Mouse (Mus musculus) olfactory bulb, adult 2 months (tissue): ENCODE measurements around the gene Glipr1l3. TPM values are rescaled to one million over a fixed set of nuclear protein-coding genes. Genes with fewer than 3 reads are reported as not detected.
"Not testable (repeated sequence)": the region's sequence is repeated elsewhere in the genome, so short reads cannot be mapped to it uniquely, and the experiment has no call there.

Experiments
- H3K27ac ChIP-seq: fragments of 200-500 bp; 2 replicates; pipeline ENCODE4 v1.5.1; 2012; ENCODE audit warnings: low read depth, low read length; ENCODE audit not compliant: insufficient read depth
- H3K4me1 ChIP-seq: fragments of 200-500 bp; 2 replicates; pipeline ENCODE4 v1.6.1; 2012; ENCODE audit warnings: low read length; ENCODE audit not compliant: control insufficient read depth, insufficient read depth
- H3K4me3 ChIP-seq: fragments of 200-500 bp; 2 replicates; pipeline ENCODE4 v1.5.1; 2012; ENCODE audit warnings: mild to moderate bottlenecking, low read depth, low read length, moderate library complexity; ENCODE audit not compliant: insufficient read depth
- CTCF ChIP-seq: fragments of 200-500 bp; IDR thresholded peaks from 2 replicates; pipeline ENCODE4 v1.5.1; 2012; ENCODE audit warnings: low read depth, mild to moderate bottlenecking, low read length, moderate library complexity; ENCODE audit not compliant: insufficient read depth
- POLR2A ChIP-seq: fragments of 200-500 bp; IDR thresholded peaks from 2 replicates; pipeline ENCODE4 v1.6.1; 2012; ENCODE audit warnings: mild to moderate bottlenecking, low read depth, low read length, moderate library complexity; ENCODE audit not compliant: insufficient read depth
- WGBS: fragments of 180-500 bp; shearing (Covaris S2); methylation state at CpG from one replicate; pipeline ENCODE4 v1.1.7; 2018; 5-methylcytosine and 5-hydroxymethylcytosine counted together
- polyA plus RNA-seq: library from polyadenylated mRNA; stranded (reverse); fragments of >200 nt; gene quantifications from 2 replicates; pipeline ENCODE4 v1.2.4, GENCODE M21; 2012; ENCODE audit warnings: low replicate concordance; ENCODE audit not compliant: missing spikeins, insufficient read depth, insufficient read length

The Glipr1l3 gene
- polyA plus RNA-seq, 1 experiment, result not detected

- 94% methylated on average over 7 of the region's 7 CpGs for WGBS
- TF ChIP-seq POLR2A, result no peak
- TF ChIP-seq CTCF, result no peak
- Histone ChIP-seq H3K27ac (no peak overlapping the region), H3K4me1 (no peaks in the 10 kb centered on the region), H3K4me3 (no peak overlapping the region)
Measured at GRCm38 (mm10) chr10:112110401-112110800, 49.7 kb downstream of the Glipr1l3 start.

- H3K27ac ChIP-seq, H3K4me3 ChIP-seq, H3K4me1 ChIP-seq: not testable (repeated sequence)
- WGBS, result 4% methylated on average over 5 of the region's 5 CpGs
Measured at GRCm38 (mm10) chr10:112105785-112106184, 54.3 kb downstream of the Glipr1l3 start.

Other genes with a start within 250 kb of the Glipr1l3 start
- not detected in 2 replicates for gene Krr1, start 187.7 kb downstream of the Glipr1l3 start, polyA plus RNA-seq
- gene Glipr1, start 157.7 kb downstream of the Glipr1l3 start, polyA plus RNA-seq, result not detected in 2 replicates
- gene Glipr1l1, start 100.1 kb downstream of the Glipr1l3 start, polyA plus RNA-seq, result not detected in 2 replicates
- not detected in 2 replicates for gene Glipr1l2, start 77.0 kb downstream of the Glipr1l3 start, polyA plus RNA-seq
- gene Caps2, start 3.3 kb upstream of the Glipr1l3 start, polyA plus RNA-seq, result not detected in 2 replicates
- not detected in 2 replicates for gene Kcnc2, start 110.8 kb upstream of the Glipr1l3 start, polyA plus RNA-seq